Mouse (Mus musculus): ENCODE results near the gene Shld1. TPM values are rescaled to one million over a fixed set of nuclear protein-coding genes. Genes with fewer than 3 reads are reported as not detected.

The Shld1 gene
- 14.6 and 21.3 TPM in 2 replicates for polyA plus RNA-seq (2012; rRNA removed; ENCODE audit: low replicate concordance)

DNA sequence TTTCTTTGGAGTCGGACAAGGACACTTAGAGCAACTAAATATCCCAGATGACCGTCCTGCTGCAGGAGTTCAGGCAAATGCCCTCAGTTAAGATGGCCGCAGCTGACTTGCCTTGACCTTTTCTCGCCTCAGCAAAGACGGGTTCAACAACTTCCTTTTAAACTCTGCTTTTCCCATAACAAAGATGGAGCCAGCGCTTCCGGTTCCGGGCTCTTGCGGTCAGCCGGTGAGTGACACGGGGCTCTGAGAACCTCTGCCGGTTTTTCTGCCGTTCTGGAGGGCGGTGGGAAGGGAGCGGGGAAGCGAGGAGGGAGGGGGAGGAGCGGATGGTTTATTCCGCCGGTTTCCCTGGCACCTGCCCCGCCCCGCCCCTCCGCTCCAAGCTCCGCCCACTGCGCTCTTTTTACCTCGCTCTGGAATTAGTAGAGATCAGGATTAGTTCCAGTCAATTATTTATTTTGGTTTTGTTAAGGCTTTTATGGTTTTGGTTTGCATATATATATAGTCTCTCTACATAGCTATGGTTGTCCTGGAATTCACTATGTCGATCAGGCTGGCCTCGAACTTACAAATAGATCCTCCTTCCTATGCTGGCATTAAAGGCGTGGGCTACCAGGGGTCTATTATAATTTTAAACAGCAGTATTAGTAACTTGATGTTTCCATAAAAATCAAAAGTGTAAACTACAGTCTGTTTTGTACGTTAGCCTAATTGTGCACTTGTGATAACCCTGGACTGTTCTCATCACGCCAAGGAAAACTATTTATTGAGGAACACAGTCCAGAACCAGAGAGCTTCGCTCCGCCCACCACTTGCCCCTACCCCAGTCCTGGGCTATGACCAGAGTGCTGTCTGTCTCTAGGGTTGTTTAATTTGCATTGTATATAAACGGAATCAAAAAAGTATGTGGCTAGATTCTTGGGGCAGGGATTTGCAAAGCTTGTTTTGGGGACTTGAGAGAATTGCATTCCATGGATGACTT lies at the start of gene Shld1:
Gene Shld1, plus strand, starts transcription at position 176 of the 982 bp plus-strand sequence.

DNA sequence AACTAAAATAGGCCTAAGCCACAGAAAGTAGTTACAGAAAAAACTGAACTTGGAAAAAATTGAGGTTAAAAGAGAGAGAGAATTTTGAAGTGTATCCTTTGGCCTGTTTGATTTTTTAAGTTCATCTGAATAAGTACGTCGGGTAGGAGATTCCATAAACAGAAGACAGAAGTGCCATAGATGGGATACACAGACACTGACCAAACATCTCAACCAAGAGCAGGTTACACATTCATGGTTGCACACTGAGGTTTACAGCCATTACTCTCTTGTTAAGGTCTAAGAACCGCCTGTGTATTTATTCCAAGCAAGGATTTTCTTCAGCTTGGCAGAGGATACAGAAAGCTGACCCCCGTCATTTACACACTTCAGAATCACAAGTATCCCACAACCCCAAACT lies 94.2 kb downstream of the Shld1 start, which contains the start of gene Chgb:
Gene Chgb, plus strand, starts transcription at position 301 of the 400 bp plus-strand sequence.

Other genes starting within 250 kb of the Shld1 start
- gene Gpcpd1, start 99.2 kb upstream of the Shld1 start, polyA plus RNA-seq (2012; rRNA removed; ENCODE audit: low replicate concordance): 15.0 and 15.7 TPM in 2 replicates
- 0.04 TPM in 1 of 2 replicates, not detected in the other for gene Chgb, start 94.3 kb downstream of the Shld1 start, polyA plus RNA-seq (2012; rRNA removed; ENCODE audit: low replicate concordance)
- gene Trmt6, start 129.1 kb downstream of the Shld1 start, polyA plus RNA-seq (2012; rRNA removed; ENCODE audit: low replicate concordance): 4.3 and 6.8 TPM in 2 replicates
- gene Mcm8, start 129.2 kb downstream of the Shld1 start, polyA plus RNA-seq (2012; rRNA removed; ENCODE audit: low replicate concordance): 1.9 and 2.7 TPM in 2 replicates
- gene Crls1, start 159.7 kb downstream of the Shld1 start, polyA plus RNA-seq (2012; rRNA removed; ENCODE audit: low replicate concordance): 37.1 and 58.7 TPM in 2 replicates
- gene Lrrn4, start 194.0 kb downstream of the Shld1 start, polyA plus RNA-seq (2012; rRNA removed; ENCODE audit: low replicate concordance): 8.0 and 30.2 TPM in 2 replicates

Data from subcutaneous adipose tissue, adult 2 months (tissue).